Mouse (Mus musculus): ENCODE results near the gene Txk. TPM values are rescaled to one million over a fixed set of nuclear protein-coding genes. Genes with fewer than 3 reads are reported as not detected.

Txk gene
- total and polyA plus RNA-seq, 3 experiments: 0.10 to 0.23 TPM; not detected in 1

- Histone ChIP-seq H3K27ac (ENCODE audit: control insufficient read depth, low read depth, low read length) (no peak overlapping the region), H3K27me3 (ENCODE audit: control insufficient read depth in 1 of 2, insufficient read depth in 2 of 2, low read length in 2 of 2) (peaks cover 0 to 6% of the 10 kb centered on the region in 2 experiments; a peak in 2 of 4 replicates), H3K9ac (ENCODE audit: control insufficient read depth, low read depth, low read length, poor library complexity, severe bottlenecking) (no peak overlapping the region), H3K4me1 (ENCODE audit: control insufficient read depth in 1 of 2, insufficient read depth in 2 of 2, low read length in 2 of 2) (peaks cover 0 to 7% of the 10 kb centered on the region in 2 experiments; a peak in 1 of 4 replicates), H3K79me2 (ENCODE audit: control insufficient read depth, insufficient read depth, low read length, poor library complexity) (no peaks in the 10 kb centered on the region), H3K9me3 (replicated peaks; ENCODE audit: insufficient read depth, low read length) (no peaks in the 10 kb centered on the region), H3K4me3 (ENCODE audit: control insufficient read depth in 1 of 2, insufficient read depth in 1 of 2, low read depth in 2 of 2, low read length in 2 of 2) (no peak overlapping the region), H3K36me3 (ENCODE audit: control insufficient read depth in 1 of 2, insufficient read depth in 2 of 2, low read length in 2 of 2) (no peaks in the 10 kb centered on the region)
- TF ChIP-seq TCF12 (IDR thresholded peaks at IDR 0.05; ENCODE audit: low read depth, low read length) (no peak), ZC3H11A (IDR thresholded peaks at IDR 0.05; ENCODE audit: low read depth, low read length) (no peak)
- no peak for DNase-seq (ENCODE audit: low read depth, low spot score)
Measured at GRCm38 (mm10) chr5:72664854-72665253, 87.7 kb downstream of the Txk start.

- no peak for DNase-seq (ENCODE audit: low read depth, low spot score)
- Histone ChIP-seq H3K9me3 (replicated peaks; ENCODE audit: insufficient read depth, low read length) (no peaks in the 10 kb centered on the region), H3K4me1 (ENCODE audit: control insufficient read depth in 1 of 2, insufficient read depth in 2 of 2, low read length in 2 of 2) (peaks cover 0 to 7% of the 10 kb centered on the region in 2 experiments; a peak in 1 of 4 replicates), H3K36me3 (ENCODE audit: control insufficient read depth in 1 of 2, insufficient read depth in 2 of 2, low read length in 2 of 2) (no peaks in the 10 kb centered on the region), H3K27me3 (ENCODE audit: control insufficient read depth in 1 of 2, insufficient read depth in 2 of 2, low read length in 2 of 2) (peaks cover 0 to 7% of the 10 kb centered on the region in 2 experiments; a peak in 1 of 4 replicates), H3K79me2 (ENCODE audit: control insufficient read depth, insufficient read depth, low read length, poor library complexity) (no peaks in the 10 kb centered on the region), H3K27ac (ENCODE audit: control insufficient read depth, low read depth, low read length) (no peak overlapping the region), H3K9ac (ENCODE audit: control insufficient read depth, low read depth, low read length, poor library complexity, severe bottlenecking) (no peak overlapping the region), H3K4me3 (ENCODE audit: control insufficient read depth in 1 of 2, insufficient read depth in 1 of 2, low read depth in 2 of 2, low read length in 2 of 2) (no peak overlapping the region)
- TF ChIP-seq HCFC1 (IDR thresholded peaks at IDR 0.05; ENCODE audit: low read depth, low read length) (no peak), TBP (IDR thresholded peaks at IDR 0.05; ENCODE audit: low read depth, low read length) (no peak), SIN3A (IDR thresholded peaks at IDR 0.05; ENCODE audit: low read length) (no peak), POLR2A (IDR thresholded peaks at IDR 0.05; ENCODE audit: control insufficient read depth in 1 of 2, insufficient read depth in 1 of 2, low read depth in 1 of 2, low read length in 2 of 2, poor library complexity in 1 of 2) (no peak), POLR2AphosphoS5 (IDR thresholded peaks at IDR 0.05; ENCODE audit: borderline replicate concordance, low read depth, low read length) (no peak), EP300 (IDR thresholded peaks at IDR 0.05; ENCODE audit: low read depth in 1 of 2, low read length in 2 of 2) (no peak), ZNF384 (IDR thresholded peaks at IDR 0.05; ENCODE audit: low read depth, low read length) (no peak), ZC3H11A (IDR thresholded peaks at IDR 0.05; ENCODE audit: low read depth, low read length) (no peak), CHD2 (IDR thresholded peaks at IDR 0.05; ENCODE audit: low read length) (no peak), JUND (IDR thresholded peaks at IDR 0.05; ENCODE audit: low read depth, low read length) (no peak), ELF1 (IDR thresholded peaks at IDR 0.05; ENCODE audit: low read depth, low read length) (no peak), MYB (IDR thresholded peaks at IDR 0.05; ENCODE audit: low read depth, low read length) (no peak)
Measured at GRCm38 (mm10) chr5:72664126-72664525, 88.5 kb downstream of the Txk start.

- DNase-seq (ENCODE audit: low read depth, low spot score): peak; percentile 53
- Histone ChIP-seq H3K4me1 (ENCODE audit: control insufficient read depth in 1 of 2, insufficient read depth in 2 of 2, low read length in 2 of 2) (peaks cover 0 to 7% of the 10 kb centered on the region in 2 experiments; a peak in 1 of 4 replicates), H3K36me3 (ENCODE audit: control insufficient read depth in 1 of 2, insufficient read depth in 2 of 2, low read length in 2 of 2) (no peaks in the 10 kb centered on the region), H3K4me3 (ENCODE audit: control insufficient read depth in 1 of 2, insufficient read depth in 1 of 2, low read depth in 2 of 2, low read length in 2 of 2) (no peak overlapping the region), H3K27me3 (ENCODE audit: control insufficient read depth in 1 of 2, insufficient read depth in 2 of 2, low read length in 2 of 2) (peaks cover 1 to 6% of the 10 kb centered on the region in 2 experiments; a peak in 3 of 4 replicates), H3K9ac (ENCODE audit: control insufficient read depth, low read depth, low read length, poor library complexity, severe bottlenecking) (no peak overlapping the region), H3K79me2 (ENCODE audit: control insufficient read depth, insufficient read depth, low read length, poor library complexity) (no peaks in the 10 kb centered on the region), H3K27ac (ENCODE audit: control insufficient read depth, low read depth, low read length) (no peak overlapping the region), H3K9me3 (replicated peaks; ENCODE audit: insufficient read depth, low read length) (no peaks in the 10 kb centered on the region)
- TF ChIP-seq EP300 (IDR thresholded peaks at IDR 0.05; ENCODE audit: low read depth in 1 of 2, low read length in 2 of 2) (peak in 1 of 2 experiments; percentile 30; a peak in 1 of 4 replicates), MEF2A (IDR thresholded peaks at IDR 0.05; ENCODE audit: extremely low read depth, insufficient replicate concordance, low read depth, low read length, poor library complexity, severe bottlenecking) (no peak), USF1 (IDR thresholded peaks at IDR 0.05; ENCODE audit: low read depth, low read length) (no peak), MAFK (IDR thresholded peaks at IDR 0.05; ENCODE audit: borderline replicate concordance, low read depth, low read length) (no peak), MAZ (IDR thresholded peaks at IDR 0.05; ENCODE audit: low read depth, low read length) (no peak), ZKSCAN1 (IDR thresholded peaks at IDR 0.05; ENCODE audit: low read depth, low read length) (no peak), HCFC1 (IDR thresholded peaks at IDR 0.05; ENCODE audit: low read depth, low read length) (no peak), POLR2A (IDR thresholded peaks at IDR 0.05; ENCODE audit: control insufficient read depth in 1 of 2, insufficient read depth in 1 of 2, low read depth in 1 of 2, low read length in 2 of 2, poor library complexity in 1 of 2) (no peak), SMC3 (IDR thresholded peaks at IDR 0.05; ENCODE audit: low read depth, low read length) (no peak), ZNF384 (IDR thresholded peaks at IDR 0.05; ENCODE audit: low read depth, low read length) (no peak), TCF12 (IDR thresholded peaks at IDR 0.05; ENCODE audit: low read depth, low read length) (no peak), CHD1 (IDR thresholded peaks at IDR 0.05; ENCODE audit: low read depth, low read length) (no peak), SIN3A (IDR thresholded peaks at IDR 0.05; ENCODE audit: low read length) (no peak), GATA1 (IDR thresholded peaks at IDR 0.05; ENCODE audit: low read depth, low read length) (peak; percentile 72), ETS1 (IDR thresholded peaks at IDR 0.05; ENCODE audit: low read depth, low read length) (no peak), GABPA (IDR thresholded peaks at IDR 0.05; ENCODE audit: low read depth, low read length) (no peak), ZC3H11A (IDR thresholded peaks at IDR 0.05; ENCODE audit: low read depth, low read length) (no peak)
Measured at GRCm38 (mm10) chr5:72661051-72661781, 91.4 kb downstream of the Txk start.
